Mouse (Mus musculus) ES-E14 (cell line): ENCODE data around the gene Spire2.

ENCODE experiments used
- HCFC1 ChIP-seq: IDR thresholded peaks from 2 replicates; pipeline ENCODE4 v1.6.1; 2012; ENCODE audit warnings: low read length, inconsistent platforms, borderline replicate concordance; ENCODE audit not compliant: insufficient read depth
- MAFK ChIP-seq: IDR thresholded peaks from 2 replicates; pipeline ENCODE4 v1.6.1; 2014; ENCODE audit warnings: mild to moderate bottlenecking, low read depth, low read length, inconsistent platforms; ENCODE audit not compliant: insufficient read depth
- ZC3H11A ChIP-seq: IDR thresholded peaks from 2 replicates; pipeline ENCODE4 v1.6.1; 2012; ENCODE audit warnings: low read depth, mild to moderate bottlenecking, inconsistent platforms, low read length, borderline replicate concordance

GRCm38 (mm10) chr8:123348237-123348843, 15.8 kb downstream of the Spire2 start:
- TF ChIP-seq HCFC1 (no peak), ZC3H11A (no peak), MAFK (no peak)
